ENCODE assay signal across 8 mouse cellular contexts in genomic region chr3:88494836-88495628, GRCm38 (mm10). TPM values are rescaled to one million over a fixed set of nuclear protein-coding genes. Genes with fewer than 3 reads are reported as not detected.
DNase-seq lines count a peak whose midpoint lies in the region; ATAC-seq and TF ChIP-seq lines count a peak whose summit lies in the region.

No protein-coding gene starts in this region.

- 73% methylated on average over 9 of the region's 9 CpGs for WGBS in forebrain, embryonic 10.5 days
- WGBS in forebrain, embryonic 14.5 days = 65% methylated on average over 9 of the region's 9 CpGs
- WGBS in heart, embryonic 15.5 days = 30% methylated on average over 9 of the region's 9 CpGs
- 58% methylated on average over 9 of the region's 9 CpGs for WGBS in limb, embryonic 14.5 days
- WGBS in olfactory bulb, adult 2 months = 64% methylated on average over 9 of the region's 9 CpGs

- H3K27ac ChIP-seq in forebrain, embryonic 10.5 days = 0 out of 2 replicates have a peak overlapping the region, but pooled peaks have one; percentile 22
- no peak overlapping the region for H3K27ac ChIP-seq in forebrain, embryonic 14.5 days (ENCODE audit: low read depth, low read length)
- H3K27ac ChIP-seq in heart, embryonic 15.5 days = peak overlapping the region; percentile 96
- H3K27ac ChIP-seq in limb, embryonic 14.5 days (replicated peaks; ENCODE audit: low read depth, low read length) = peak overlapping the region; percentile 52
- H3K27ac ChIP-seq in olfactory bulb, adult 2 months (ENCODE audit: insufficient read depth, low read depth, low read length) = peak overlapping the region; percentile 52; the same call in 1 of the 2 replicates

- TF ChIP-seq POLR2A in limb, embryonic 14.5 days (IDR thresholded peaks at IDR 0.05; ENCODE audit: borderline replicate concordance, extremely low read depth, insufficient read depth, insufficient read length) = no peak
- TF ChIP-seq POLR2A in olfactory bulb, adult 2 months (IDR thresholded peaks at IDR 0.05; ENCODE audit: insufficient read depth, low read depth, low read length) = no peak

- DNase-seq in forebrain, embryonic 10.5 days (ENCODE audit: extremely low spot score, low spot score) = no peak
- no peak for DNase-seq in forebrain, embryonic 14.5 days (ENCODE audit: low spot score)
- peak; percentile 86 for DNase-seq in 416B (ENCODE audit: low read depth)
- peak; percentile 74 for DNase-seq in c-Kit-positive CD71-positive TER-119-positive erythroid progenitor cells, embryonic 14.5 days (ENCODE audit: low spot score)
- peak; percentile 77 for DNase-seq in limb, embryonic 14.5 days (ENCODE audit: low spot score)
- no peak for DNase-seq in testis, postnatal 14 days (ENCODE audit: low spot score)

- peaks cover 40% of the 10 kb centered on the region for H3K27me3 ChIP-seq in forebrain, embryonic 10.5 days (ENCODE audit: poor library complexity, severe bottlenecking)
- H3K27me3 ChIP-seq in forebrain, embryonic 14.5 days (replicated peaks; ENCODE audit: control insufficient read depth, insufficient read depth, low read length) = no peaks in the 10 kb centered on the region
- no peaks in the 10 kb centered on the region for H3K27me3 ChIP-seq in heart, embryonic 15.5 days
- H3K27me3 ChIP-seq in limb, embryonic 14.5 days (ENCODE audit: control insufficient read depth, insufficient read depth, low read length) = no peaks in the 10 kb centered on the region

- no peak overlapping the region for H3K4me3 ChIP-seq in forebrain, embryonic 10.5 days
- H3K4me3 ChIP-seq in forebrain, embryonic 14.5 days (ENCODE audit: low read depth, low read length) = no peak overlapping the region
- no peak overlapping the region for H3K4me3 ChIP-seq in heart, embryonic 15.5 days
- H3K4me3 ChIP-seq in limb, embryonic 14.5 days (replicated peaks; ENCODE audit: low read length) = no peak overlapping the region
- H3K4me3 ChIP-seq in olfactory bulb, adult 2 months (ENCODE audit: insufficient read depth, low read depth, low read length) = no peak overlapping the region

- no peak for TF ChIP-seq CTCF in olfactory bulb, adult 2 months (IDR thresholded peaks at IDR 0.05; ENCODE audit: insufficient read depth, low read depth, low read length)

- no peak for ATAC-seq in forebrain, embryonic 14.5 days
- peak; percentile 36 for ATAC-seq in heart, embryonic 15.5 days (replicated peaks; ENCODE audit: insufficient number of reproducible peaks, insufficient read depth, low FRiP score, low read depth)
- no peak for ATAC-seq in limb, embryonic 14.5 days (ENCODE audit: low FRiP score, low read depth)

- H3K4me1 ChIP-seq in forebrain, embryonic 10.5 days = peaks cover 40% of the 10 kb centered on the region
- peaks cover 11% of the 10 kb centered on the region for H3K4me1 ChIP-seq in forebrain, embryonic 14.5 days (ENCODE audit: control insufficient read depth, insufficient read depth, low read length)
- H3K4me1 ChIP-seq in heart, embryonic 15.5 days (replicated peaks) = peaks cover 68% of the 10 kb centered on the region
- peaks cover 52% of the 10 kb centered on the region for H3K4me1 ChIP-seq in limb, embryonic 14.5 days (ENCODE audit: control insufficient read depth, insufficient read depth, low read length)
- H3K4me1 ChIP-seq in olfactory bulb, adult 2 months (ENCODE audit: control insufficient read depth, insufficient read depth, low read length) = peaks cover 46% of the 10 kb centered on the region

- H3K9me3 ChIP-seq in forebrain, embryonic 10.5 days = no peaks in the 10 kb centered on the region
- H3K9me3 ChIP-seq in forebrain, embryonic 14.5 days (replicated peaks; ENCODE audit: control insufficient read depth, low read length) = no peaks in the 10 kb centered on the region
- H3K9me3 ChIP-seq in heart, embryonic 15.5 days (replicated peaks) = no peaks in the 10 kb centered on the region
- H3K9me3 ChIP-seq in limb, embryonic 14.5 days (ENCODE audit: control insufficient read depth, low read length) = no peaks in the 10 kb centered on the region

- H3K4me2 ChIP-seq in forebrain, embryonic 14.5 days (ENCODE audit: low read length) = no peak overlapping the region
- H3K4me2 ChIP-seq in heart, embryonic 15.5 days = peak overlapping the region; percentile 9
- H3K4me2 ChIP-seq in limb, embryonic 14.5 days (replicated peaks; ENCODE audit: low read depth, low read length, severe bottlenecking) = no peak overlapping the region

- H3K9ac ChIP-seq in forebrain, embryonic 14.5 days (ENCODE audit: low read length) = no peak overlapping the region
- 0 out of 2 replicates have a peak overlapping the region, but pooled peaks have one; percentile 11 for H3K9ac ChIP-seq in heart, embryonic 15.5 days
- H3K9ac ChIP-seq in limb, embryonic 14.5 days (ENCODE audit: low read depth, low read length, severe bottlenecking) = 0 out of 2 replicates have a peak overlapping the region, but pooled peaks have one; percentile 16

- no peaks in the 10 kb centered on the region for H3K36me3 ChIP-seq in forebrain, embryonic 10.5 days (replicated peaks)
- no peaks in the 10 kb centered on the region for H3K36me3 ChIP-seq in forebrain, embryonic 14.5 days (ENCODE audit: control insufficient read depth, insufficient read depth, low read length)
- no peaks in the 10 kb centered on the region for H3K36me3 ChIP-seq in heart, embryonic 15.5 days
- peaks cover 20% of the 10 kb centered on the region for H3K36me3 ChIP-seq in limb, embryonic 14.5 days (ENCODE audit: control insufficient read depth, insufficient read depth, low read length)

RNA-seq across cellular contexts. Expression of gene Lmna, which starts 14.7 kb away (rescaled TPM):
- polyA plus RNA-seq in forebrain, embryonic 10.5 days (2016; fragmentation: Nextera tagmentation; extraction: Ambion mirVana) = 11.6 and 11.8 TPM in 2 replicates
- polyA plus RNA-seq in forebrain, embryonic 14.5 days (2014; fragmentation: Nextera tagmentation; extraction: Ambion mirVana) = 18.0 and 28.5 TPM in 2 replicates
- polyA plus RNA-seq in heart, embryonic 15.5 days (2015; fragmentation: Nextera tagmentation; extraction: Ambion mirVana) = 110 and 131 TPM in 2 replicates
- polyA plus RNA-seq in limb, embryonic 14.5 days (2012; rRNA removed) = 238 and 364 TPM in 2 replicates
- 378 and 402 TPM in 2 replicates for polyA plus RNA-seq in limb, embryonic 14.5 days (2014; fragmentation: Nextera tagmentation; extraction: Ambion mirVana)
- polyA plus RNA-seq in olfactory bulb, adult 2 months (2012; ENCODE audit: insufficient read depth, insufficient read length, low replicate concordance, missing spikeins) = not detected in 2 replicates

RNA-seq across cellular contexts. Expression of gene Sema4a, which starts 34.0 kb away (rescaled TPM):
- polyA plus RNA-seq in forebrain, embryonic 10.5 days (2016; fragmentation: Nextera tagmentation; extraction: Ambion mirVana) = 5.9 and 6.7 TPM in 2 replicates
- polyA plus RNA-seq in forebrain, embryonic 14.5 days (2014; fragmentation: Nextera tagmentation; extraction: Ambion mirVana) = 12.2 and 15.2 TPM in 2 replicates
- 2.1 and 5.3 TPM in 2 replicates for polyA plus RNA-seq in heart, embryonic 15.5 days (2015; fragmentation: Nextera tagmentation; extraction: Ambion mirVana)
- polyA plus RNA-seq in limb, embryonic 14.5 days (2012; rRNA removed) = 13.5 and 16.0 TPM in 2 replicates
- 12.9 and 14.4 TPM in 2 replicates for polyA plus RNA-seq in limb, embryonic 14.5 days (2014; fragmentation: Nextera tagmentation; extraction: Ambion mirVana)
- polyA plus RNA-seq in olfactory bulb, adult 2 months (2012; ENCODE audit: insufficient read depth, insufficient read length, low replicate concordance, missing spikeins) = not detected in 2 replicates

RNA-seq across cellular contexts. Expression of gene Mex3a, which starts 37.2 kb away (rescaled TPM):
- polyA plus RNA-seq in forebrain, embryonic 10.5 days (2016; fragmentation: Nextera tagmentation; extraction: Ambion mirVana) = 27.4 and 28.6 TPM in 2 replicates
- polyA plus RNA-seq in forebrain, embryonic 14.5 days (2014; fragmentation: Nextera tagmentation; extraction: Ambion mirVana) = 48.8 and 50.1 TPM in 2 replicates
- polyA plus RNA-seq in heart, embryonic 15.5 days (2015; fragmentation: Nextera tagmentation; extraction: Ambion mirVana) = 6.5 and 8.0 TPM in 2 replicates
- polyA plus RNA-seq in limb, embryonic 14.5 days (2012; rRNA removed) = 49.3 and 60.8 TPM in 2 replicates
- polyA plus RNA-seq in limb, embryonic 14.5 days (2014; fragmentation: Nextera tagmentation; extraction: Ambion mirVana) = 26.7 and 33.1 TPM in 2 replicates
- not detected in 2 replicates for polyA plus RNA-seq in olfactory bulb, adult 2 months (2012; ENCODE audit: insufficient read depth, insufficient read length, low replicate concordance, missing spikeins)

RNA-seq across cellular contexts. Expression of gene Rab25, which starts 53.1 kb away (rescaled TPM):
- polyA plus RNA-seq in forebrain, embryonic 10.5 days (2016; fragmentation: Nextera tagmentation; extraction: Ambion mirVana) = 2.8 and 4.0 TPM in 2 replicates
- not detected in 2 replicates for polyA plus RNA-seq in forebrain, embryonic 14.5 days (2014; fragmentation: Nextera tagmentation; extraction: Ambion mirVana)
- 0.92 and 4.0 TPM in 2 replicates for polyA plus RNA-seq in heart, embryonic 15.5 days (2015; fragmentation: Nextera tagmentation; extraction: Ambion mirVana)
- 27.0 and 35.0 TPM in 2 replicates for polyA plus RNA-seq in limb, embryonic 14.5 days (2012; rRNA removed)
- 52.7 and 70.4 TPM in 2 replicates for polyA plus RNA-seq in limb, embryonic 14.5 days (2014; fragmentation: Nextera tagmentation; extraction: Ambion mirVana)
- polyA plus RNA-seq in olfactory bulb, adult 2 months (2012; ENCODE audit: insufficient read depth, insufficient read length, low replicate concordance, missing spikeins) = not detected in 2 replicates

RNA-seq across cellular contexts. Expression of gene Lamtor2, which starts 57.8 kb away (rescaled TPM):
- polyA plus RNA-seq in forebrain, embryonic 10.5 days (2016; fragmentation: Nextera tagmentation; extraction: Ambion mirVana) = 172 and 174 TPM in 2 replicates
- polyA plus RNA-seq in forebrain, embryonic 14.5 days (2014; fragmentation: Nextera tagmentation; extraction: Ambion mirVana) = 107 and 122 TPM in 2 replicates
- 119 and 144 TPM in 2 replicates for polyA plus RNA-seq in heart, embryonic 15.5 days (2015; fragmentation: Nextera tagmentation; extraction: Ambion mirVana)
- polyA plus RNA-seq in limb, embryonic 14.5 days (2012; rRNA removed) = 92.5 and 117 TPM in 2 replicates
- polyA plus RNA-seq in limb, embryonic 14.5 days (2014; fragmentation: Nextera tagmentation; extraction: Ambion mirVana) = 100 and 103 TPM in 2 replicates
- polyA plus RNA-seq in olfactory bulb, adult 2 months (2012; ENCODE audit: insufficient read depth, insufficient read length, low replicate concordance, missing spikeins) = 853 TPM in 1 of 2 replicates, not detected in the other

Comparison
In these comparisons a context has a peak if more than half of its experiments do, and no peak if none do; other contexts are left out.
1. DNase-seq: peak in 416B (single experiment), c-Kit-positive CD71-positive TER-119-positive erythroid progenitor cells, embryonic 14.5 days (single experiment) and limb, embryonic 14.5 days (single experiment); none in forebrain, embryonic 10.5 days (single experiment), forebrain, embryonic 14.5 days (single experiment) and testis, postnatal 14 days (single experiment).
2. RNA of gene Lmna, which starts 14.7 kb away (polyA plus RNA-seq): 238 to 402 TPM in limb, embryonic 14.5 days, 110 to 131 TPM in heart, embryonic 15.5 days, 18.0 to 28.5 TPM in forebrain, embryonic 14.5 days and 11.6 to 11.8 TPM in forebrain, embryonic 10.5 days; not detected in olfactory bulb, adult 2 months; every median in the first group is over 10 times any median in the second.